Mouse (Mus musculus): Measurements from ENCODE around the gene Apol10a. TPM values are rescaled to one million over a fixed set of nuclear protein-coding genes. Genes with fewer than 3 reads are reported as not detected.
"Not testable (repeated sequence)": the region's sequence is repeated elsewhere in the genome, so short reads cannot be mapped to it uniquely, and the experiment has no call there.

Gene Apol10a
- polyA plus RNA-seq (2014; fragmentation: Nextera tagmentation; extraction: Ambion mirVana): not detected in 2 replicates

- not testable (repeated sequence) for ATAC-seq (ENCODE audit: low read depth); H3K4me1 ChIP-seq (ENCODE audit: control insufficient read depth, insufficient read depth, low read length); H3K4me2 ChIP-seq (ENCODE audit: low read depth, low read length); H3K27me3 ChIP-seq (ENCODE audit: control insufficient read depth, insufficient read depth, low read length); H3K36me3 ChIP-seq (ENCODE audit: control insufficient read depth, insufficient read depth, low read length); H3K27ac ChIP-seq (ENCODE audit: low read depth, low read length); H3K9ac ChIP-seq (replicated peaks; ENCODE audit: low read depth, low read length); H3K4me3 ChIP-seq (ENCODE audit: low read depth, low read length); H3K9me3 ChIP-seq (ENCODE audit: control insufficient read depth, low read length)
- WGBS: 83% methylated on average over 2 of the region's 2 CpGs
Measured at GRCm38 (mm10) chr15:77476693-77477092, at the start of gene Apol10a. Gene Apol10a, plus strand, starts transcription at chr15:77477047.

- H3K9me3 ChIP-seq (ENCODE audit: control insufficient read depth, low read length); H3K27me3 ChIP-seq (ENCODE audit: control insufficient read depth, insufficient read depth, low read length); H3K36me3 ChIP-seq (ENCODE audit: control insufficient read depth, insufficient read depth, low read length); H3K4me3 ChIP-seq (ENCODE audit: low read depth, low read length); ATAC-seq (ENCODE audit: low read depth); H3K4me2 ChIP-seq (ENCODE audit: low read depth, low read length); H3K27ac ChIP-seq (ENCODE audit: low read depth, low read length); H3K9ac ChIP-seq (replicated peaks; ENCODE audit: low read depth, low read length); H3K4me1 ChIP-seq (ENCODE audit: control insufficient read depth, insufficient read depth, low read length): not testable (repeated sequence)
- 71% methylated on average over 9 of the region's 10 CpGs for WGBS
Measured at GRCm38 (mm10) chr15:77428690-77429448, 48.0 kb upstream of the Apol10a start.

- H3K9me3 ChIP-seq (ENCODE audit: control insufficient read depth, low read length); H3K4me1 ChIP-seq (ENCODE audit: control insufficient read depth, insufficient read depth, low read length); H3K36me3 ChIP-seq (ENCODE audit: control insufficient read depth, insufficient read depth, low read length); H3K9ac ChIP-seq (replicated peaks; ENCODE audit: low read depth, low read length); H3K4me2 ChIP-seq (ENCODE audit: low read depth, low read length); ATAC-seq (ENCODE audit: low read depth); H3K4me3 ChIP-seq (ENCODE audit: low read depth, low read length); H3K27me3 ChIP-seq (ENCODE audit: control insufficient read depth, insufficient read depth, low read length); H3K27ac ChIP-seq (ENCODE audit: low read depth, low read length): not testable (repeated sequence)
- 71% methylated on average over 7 of the region's 8 CpGs for WGBS
Measured at GRCm38 (mm10) chr15:77444746-77445145, 32.1 kb upstream of the Apol10a start.

GRCm38 (mm10) chr15:77445668-77446067 is 31.2 kb upstream of the Apol10a start:
- not testable (repeated sequence) for H3K36me3 ChIP-seq (ENCODE audit: control insufficient read depth, insufficient read depth, low read length); H3K4me3 ChIP-seq (ENCODE audit: low read depth, low read length); H3K4me1 ChIP-seq (ENCODE audit: control insufficient read depth, insufficient read depth, low read length); H3K27ac ChIP-seq (ENCODE audit: low read depth, low read length); H3K9me3 ChIP-seq (ENCODE audit: control insufficient read depth, low read length); H3K27me3 ChIP-seq (ENCODE audit: control insufficient read depth, insufficient read depth, low read length); H3K9ac ChIP-seq (replicated peaks; ENCODE audit: low read depth, low read length); ATAC-seq (ENCODE audit: low read depth); H3K4me2 ChIP-seq (ENCODE audit: low read depth, low read length)
- no CpG with 5 or more reads among the region's 1 CpGs for WGBS

- not testable (repeated sequence) for H3K4me2 ChIP-seq (ENCODE audit: low read depth, low read length); H3K27ac ChIP-seq (ENCODE audit: low read depth, low read length); H3K4me1 ChIP-seq (ENCODE audit: control insufficient read depth, insufficient read depth, low read length); ATAC-seq (ENCODE audit: low read depth); H3K9me3 ChIP-seq (ENCODE audit: control insufficient read depth, low read length); H3K4me3 ChIP-seq (ENCODE audit: low read depth, low read length); H3K9ac ChIP-seq (replicated peaks; ENCODE audit: low read depth, low read length); H3K27me3 ChIP-seq (ENCODE audit: control insufficient read depth, insufficient read depth, low read length); H3K36me3 ChIP-seq (ENCODE audit: control insufficient read depth, insufficient read depth, low read length)
- 93% methylated on average over 2 of the region's 2 CpGs for whole genome bisulfite sequencing
Measured at GRCm38 (mm10) chr15:77447392-77447791, 29.5 kb upstream of the Apol10a start, which contains the start of gene Apol7b. Gene Apol7b, minus strand, starts transcription at chr15:77447492.

- H3K4me2 ChIP-seq (ENCODE audit: low read depth, low read length); ATAC-seq (ENCODE audit: low read depth); H3K27me3 ChIP-seq (ENCODE audit: control insufficient read depth, insufficient read depth, low read length); H3K9me3 ChIP-seq (ENCODE audit: control insufficient read depth, low read length); H3K27ac ChIP-seq (ENCODE audit: low read depth, low read length); H3K4me1 ChIP-seq (ENCODE audit: control insufficient read depth, insufficient read depth, low read length); H3K4me3 ChIP-seq (ENCODE audit: low read depth, low read length); H3K36me3 ChIP-seq (ENCODE audit: control insufficient read depth, insufficient read depth, low read length); H3K9ac ChIP-seq (replicated peaks; ENCODE audit: low read depth, low read length): not testable (repeated sequence)
- WGBS: 63% methylated on average over 10 of the region's 10 CpGs
Measured at GRCm38 (mm10) chr15:77449927-77450326, 26.9 kb upstream of the Apol10a start.

- H3K9me3 ChIP-seq (ENCODE audit: control insufficient read depth, low read length); H3K4me1 ChIP-seq (ENCODE audit: control insufficient read depth, insufficient read depth, low read length); H3K9ac ChIP-seq (replicated peaks; ENCODE audit: low read depth, low read length); H3K36me3 ChIP-seq (ENCODE audit: control insufficient read depth, insufficient read depth, low read length); H3K27me3 ChIP-seq (ENCODE audit: control insufficient read depth, insufficient read depth, low read length); H3K4me3 ChIP-seq (ENCODE audit: low read depth, low read length); ATAC-seq (ENCODE audit: low read depth); H3K27ac ChIP-seq (ENCODE audit: low read depth, low read length); H3K4me2 ChIP-seq (ENCODE audit: low read depth, low read length): not testable (repeated sequence)
- WGBS: 29% methylated on average over 7 of the region's 7 CpGs
Measured at GRCm38 (mm10) chr15:77474699-77475390, 2.0 kb upstream of the Apol10a start.

- H3K4me1 ChIP-seq (ENCODE audit: control insufficient read depth, insufficient read depth, low read length): no peaks in the 10 kb centered on the region
- no peak overlapping the region for H3K4me3 ChIP-seq (ENCODE audit: low read depth, low read length)
- H3K27me3 ChIP-seq (ENCODE audit: control insufficient read depth, insufficient read depth, low read length): no peaks in the 10 kb centered on the region
- 79% methylated on average over 4 of the region's 4 CpGs for WGBS
- H3K4me2 ChIP-seq (ENCODE audit: low read depth, low read length): no peak overlapping the region
- no peaks in the 10 kb centered on the region for H3K36me3 ChIP-seq (ENCODE audit: control insufficient read depth, insufficient read depth, low read length)
- no peaks in the 10 kb centered on the region for H3K9me3 ChIP-seq (ENCODE audit: control insufficient read depth, low read length)
- H3K27ac ChIP-seq (ENCODE audit: low read depth, low read length): no peak overlapping the region
- no peak for ATAC-seq (ENCODE audit: low read depth)
- no peak overlapping the region for H3K9ac ChIP-seq (replicated peaks; ENCODE audit: low read depth, low read length)
Measured at GRCm38 (mm10) chr15:77482140-77482794, 5.4 kb downstream of the Apol10a start.

- H3K9me3 ChIP-seq (ENCODE audit: control insufficient read depth, low read length); H3K4me2 ChIP-seq (ENCODE audit: low read depth, low read length); H3K9ac ChIP-seq (replicated peaks; ENCODE audit: low read depth, low read length); H3K36me3 ChIP-seq (ENCODE audit: control insufficient read depth, insufficient read depth, low read length); H3K4me3 ChIP-seq (ENCODE audit: low read depth, low read length); H3K27ac ChIP-seq (ENCODE audit: low read depth, low read length); H3K27me3 ChIP-seq (ENCODE audit: control insufficient read depth, insufficient read depth, low read length); H3K4me1 ChIP-seq (ENCODE audit: control insufficient read depth, insufficient read depth, low read length); ATAC-seq (ENCODE audit: low read depth): not testable (repeated sequence)
- WGBS: no CpG with 5 or more reads among the region's 1 CpGs
Measured at GRCm38 (mm10) chr15:77493181-77493580, 16.3 kb downstream of the Apol10a start.
